Mouse (Mus musculus) cortical plate, adult 2 months (tissue): ENCODE data around the gene Fhad1.

ENCODE experiments used
- CTCF ChIP-seq: fragments of 200-500 bp; IDR thresholded peaks from 2 replicates; pipeline ENCODE4 v1.5.1; 2011; ENCODE audit warnings: mild to moderate bottlenecking, control low read depth, low read length; ENCODE audit not compliant: insufficient read depth; ENCODE audit errors: extremely low read depth
- POLR2A ChIP-seq: fragments of 200-500 bp; IDR thresholded peaks from 2 replicates; pipeline ENCODE4 v1.6.1; 2011; ENCODE audit warnings: mild to moderate bottlenecking, low read length, control low read depth; ENCODE audit not compliant: insufficient read depth; ENCODE audit errors: extremely low read depth

DNA sequence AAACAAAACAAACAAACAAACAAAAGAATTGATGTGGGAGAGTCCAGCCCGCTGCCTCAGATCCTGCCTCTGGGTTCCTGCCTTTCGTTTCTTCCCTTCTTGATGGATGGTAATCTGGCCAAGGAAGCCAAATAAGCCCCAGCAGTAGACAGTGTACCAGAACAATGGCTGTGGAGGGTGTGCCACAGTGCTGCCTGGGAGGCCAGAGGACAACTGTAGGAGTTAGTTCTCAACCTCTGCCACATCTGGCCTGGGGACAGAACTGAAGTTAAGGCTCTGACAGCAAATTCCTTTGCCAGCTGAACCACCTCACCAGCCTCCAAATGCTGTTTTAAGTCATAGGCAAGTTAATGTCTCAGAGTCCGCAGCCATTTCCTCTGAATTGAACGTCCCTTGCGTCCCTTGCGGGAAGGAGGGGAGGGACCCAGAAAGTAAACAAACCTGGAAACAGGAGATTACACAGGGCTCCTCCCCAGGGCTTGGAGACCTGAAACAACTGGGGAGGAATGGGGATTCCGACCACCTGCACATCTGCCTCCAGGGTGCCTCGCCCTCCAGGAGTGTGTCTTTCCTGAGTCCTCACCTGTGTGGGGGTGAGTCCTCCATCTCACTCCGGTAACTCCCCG is 133.5 kb downstream of the Fhad1 start:
- TF ChIP-seq CTCF (no peak), POLR2A (no peak)
